Mouse (Mus musculus): ENCODE measurements at regions not wholly inside any gene's neighbourhood (a gene's known extent, or its start where the extent isn't known, plus 50 kb on each side); places are given as distances from the start of the nearest gene placed in this dataset.
A peak's percentile ranks its signal among the peaks of the same experiment; 100 is the strongest.

DNA sequence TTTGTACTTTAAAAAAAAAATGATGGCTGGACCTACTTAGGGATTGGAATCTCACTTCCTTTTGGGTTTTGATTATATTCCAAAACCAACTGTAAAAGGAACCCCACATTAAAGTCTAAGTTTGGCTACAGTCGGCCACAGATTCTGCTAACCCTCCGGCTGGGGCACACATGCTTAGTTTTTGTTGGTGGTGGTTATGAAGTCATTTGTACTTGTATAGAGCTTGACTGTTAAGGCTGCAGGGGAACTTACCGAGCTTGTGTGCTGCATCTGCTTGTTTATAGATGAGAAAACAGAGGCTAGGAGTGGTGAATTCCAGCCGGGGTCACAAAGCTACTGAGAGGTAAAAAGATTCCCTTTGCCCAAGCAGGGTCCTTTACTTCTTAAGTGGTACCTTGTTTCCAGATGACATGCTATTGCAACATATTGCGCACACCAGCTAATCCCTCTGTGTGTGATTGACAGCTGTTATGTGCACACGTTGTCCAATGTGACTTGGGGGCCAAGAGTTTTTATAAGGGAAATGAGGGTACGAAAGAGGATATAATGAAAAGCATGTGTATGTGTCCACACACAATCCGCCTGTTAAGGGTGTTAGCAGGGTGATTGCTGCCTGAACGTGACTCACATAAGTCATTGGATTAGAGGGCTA lies 169.8 kb downstream of the Enc1 start:
- no peaks in the 10 kb centered on the region for H3K27me3 ChIP-seq (ENCODE audit: control insufficient read depth, insufficient read depth, low read depth, low read length)
- H3K36me3 ChIP-seq (ENCODE audit: control insufficient read depth, insufficient read depth, low read length) = no peaks in the 10 kb centered on the region
- no peak overlapping the region for H3K4me2 ChIP-seq (ENCODE audit: low read length)
- no peak overlapping the region for H3K4me3 ChIP-seq (ENCODE audit: low read depth, low read length)
- no peak for ATAC-seq
- H3K4me1 ChIP-seq (ENCODE audit: control insufficient read depth, insufficient read depth, low read length) = peaks cover 29% of the 10 kb centered on the region
- H3K27ac ChIP-seq (ENCODE audit: low read length) = no peak overlapping the region
- H3K9me3 ChIP-seq (replicated peaks; ENCODE audit: control insufficient read depth, low read length, poor library complexity, severe bottlenecking) = no peaks in the 10 kb centered on the region
- 44% methylated on average over 9 of the region's 9 CpGs for WGBS
- no peak overlapping the region for H3K9ac ChIP-seq (ENCODE audit: low read depth, low read length)

DNA sequence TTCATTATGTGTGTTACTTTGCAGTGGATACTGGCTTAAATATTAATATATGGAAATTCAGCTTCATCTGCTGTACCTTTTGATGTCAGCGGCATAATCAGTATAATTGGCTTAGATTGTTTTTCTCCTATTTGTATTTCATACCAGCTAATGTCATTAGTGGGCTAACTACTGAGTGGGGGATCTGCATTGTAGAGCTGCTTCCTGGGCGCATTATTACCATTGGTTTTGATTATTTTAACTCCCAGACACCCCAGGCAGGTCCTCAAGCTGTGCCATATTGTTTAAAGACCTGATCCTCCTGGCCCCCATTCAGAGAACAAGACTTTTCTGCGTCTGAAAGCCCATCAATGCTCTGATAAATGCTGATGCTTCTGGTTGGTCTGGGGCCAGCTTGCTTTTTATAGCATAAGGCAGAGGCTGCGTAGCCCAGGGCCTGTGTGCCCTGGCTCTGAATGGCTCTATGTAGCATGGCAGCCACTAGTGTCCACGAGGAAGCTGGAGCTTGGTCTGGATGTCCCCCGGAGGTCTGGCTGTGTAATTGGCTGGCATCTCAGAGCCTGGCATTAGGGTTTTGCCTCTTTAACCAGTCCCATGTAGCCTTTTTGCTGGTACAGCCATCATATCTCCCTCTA lies 169.1 kb downstream of the Enc1 start:
- peaks cover 29% of the 10 kb centered on the region for H3K4me1 ChIP-seq (ENCODE audit: control insufficient read depth, insufficient read depth, low read length)
- no peaks in the 10 kb centered on the region for H3K36me3 ChIP-seq (ENCODE audit: control insufficient read depth, insufficient read depth, low read length)
- peak; percentile 62; the same call in 1 of the 2 replicates for ATAC-seq
- H3K4me3 ChIP-seq (ENCODE audit: low read depth, low read length) = no peak overlapping the region
- no peaks in the 10 kb centered on the region for H3K9me3 ChIP-seq (replicated peaks; ENCODE audit: control insufficient read depth, low read length, poor library complexity, severe bottlenecking)
- H3K4me2 ChIP-seq (ENCODE audit: low read length) = no peak overlapping the region
- no peaks in the 10 kb centered on the region for H3K27me3 ChIP-seq (ENCODE audit: control insufficient read depth, insufficient read depth, low read depth, low read length)
- no peak overlapping the region for H3K9ac ChIP-seq (ENCODE audit: low read depth, low read length)
- WGBS = 24% methylated on average over 6 of the region's 6 CpGs
- peak overlapping the region; percentile 53 for H3K27ac ChIP-seq (ENCODE audit: low read length)

DNA sequence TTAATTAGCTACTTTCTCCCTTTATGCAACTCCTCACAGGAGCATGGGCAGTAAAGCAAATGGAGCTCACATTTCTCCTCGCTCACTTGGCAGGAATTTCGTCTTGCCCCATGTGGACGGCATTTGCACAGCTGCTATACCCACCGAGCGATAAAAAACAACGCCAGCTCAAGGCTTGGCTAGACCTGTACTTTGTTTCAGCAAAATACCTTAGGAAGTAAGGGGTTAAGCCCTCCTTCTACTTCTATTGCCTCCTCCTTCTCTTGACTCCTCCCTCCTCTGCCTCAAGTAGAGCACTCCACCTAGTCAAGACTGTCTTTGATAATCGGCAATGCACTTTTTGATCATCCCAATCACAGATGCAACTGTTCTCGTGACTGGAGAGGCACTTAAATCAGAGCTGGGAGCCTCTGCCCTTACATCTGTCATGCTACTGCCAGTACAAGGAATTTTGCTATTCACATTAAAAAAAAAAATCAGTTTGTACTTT lies 168.4 kb downstream of the Enc1 start:
- no peak overlapping the region for H3K4me3 ChIP-seq (ENCODE audit: low read depth, low read length)
- H3K9me3 ChIP-seq (replicated peaks; ENCODE audit: control insufficient read depth, low read length, poor library complexity, severe bottlenecking) = no peaks in the 10 kb centered on the region
- ATAC-seq = peak; percentile 43; the same call in 1 of the 2 replicates
- no peaks in the 10 kb centered on the region for H3K27me3 ChIP-seq (ENCODE audit: control insufficient read depth, insufficient read depth, low read depth, low read length)
- H3K9ac ChIP-seq (ENCODE audit: low read depth, low read length) = no peak overlapping the region
- peak overlapping the region; percentile 50; the same call in 1 of the 2 replicates for H3K27ac ChIP-seq (ENCODE audit: low read length)
- WGBS = 57% methylated on average over 8 of the region's 8 CpGs
- H3K4me1 ChIP-seq (ENCODE audit: control insufficient read depth, insufficient read depth, low read length) = peaks cover 29% of the 10 kb centered on the region
- no peak overlapping the region for H3K4me2 ChIP-seq (ENCODE audit: low read length)
- H3K36me3 ChIP-seq (ENCODE audit: control insufficient read depth, insufficient read depth, low read length) = no peaks in the 10 kb centered on the region

DNA sequence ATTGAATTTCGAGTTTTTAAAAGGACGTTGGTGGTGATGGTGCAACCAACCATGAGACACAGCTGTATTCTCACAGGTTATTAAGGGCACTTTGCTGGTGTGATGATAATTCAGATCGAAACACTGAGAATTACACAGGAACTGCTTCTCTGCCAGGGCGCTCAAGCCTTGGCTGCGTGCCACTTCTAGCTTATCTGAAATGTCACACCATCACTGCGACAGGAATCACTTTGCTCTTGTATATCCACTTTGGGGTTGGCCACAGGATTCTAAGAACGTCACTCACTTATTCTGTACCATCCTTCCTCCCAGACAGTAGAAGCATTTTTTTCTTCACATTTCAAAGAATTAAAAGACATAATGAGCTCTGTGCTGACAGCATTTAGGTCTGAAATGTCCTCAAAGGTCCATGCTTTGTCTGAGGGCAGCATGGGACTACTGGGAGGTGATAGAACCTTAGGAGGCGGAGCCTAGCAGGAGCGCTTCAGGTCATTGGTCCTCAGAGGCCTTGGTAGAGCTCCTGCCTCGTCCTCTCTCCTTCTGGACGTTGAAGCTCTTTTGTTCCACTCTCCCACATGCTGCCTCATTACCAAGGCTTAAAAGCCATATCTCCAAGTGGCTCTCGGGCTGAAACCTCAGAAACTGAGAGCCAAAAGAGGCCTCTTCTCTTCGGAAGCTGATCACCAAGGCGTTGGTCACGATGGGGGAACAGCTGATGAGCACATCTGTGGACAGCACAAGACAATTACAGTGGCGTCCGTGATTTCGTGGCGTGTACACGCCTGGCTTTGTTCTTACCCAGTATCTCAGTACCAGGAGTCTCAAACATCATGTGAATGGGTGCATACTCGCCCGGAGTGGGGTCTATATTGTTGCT lies 167.7 kb downstream of the Enc1 start:
- H3K4me2 ChIP-seq (ENCODE audit: low read length) = no peak overlapping the region
- H3K9me3 ChIP-seq (replicated peaks; ENCODE audit: control insufficient read depth, low read length, poor library complexity, severe bottlenecking) = no peaks in the 10 kb centered on the region
- H3K4me3 ChIP-seq (ENCODE audit: low read depth, low read length) = no peak overlapping the region
- no peaks in the 10 kb centered on the region for H3K36me3 ChIP-seq (ENCODE audit: control insufficient read depth, insufficient read depth, low read length)
- H3K9ac ChIP-seq (ENCODE audit: low read depth, low read length) = no peak overlapping the region
- 56% methylated on average over 22 of the region's 22 CpGs for WGBS
- H3K4me1 ChIP-seq (ENCODE audit: control insufficient read depth, insufficient read depth, low read length) = peaks cover 29% of the 10 kb centered on the region
- peak; percentile 36 for ATAC-seq
- no peaks in the 10 kb centered on the region for H3K27me3 ChIP-seq (ENCODE audit: control insufficient read depth, insufficient read depth, low read depth, low read length)
- H3K27ac ChIP-seq (ENCODE audit: low read length) = peak overlapping the region; percentile 50

DNA sequence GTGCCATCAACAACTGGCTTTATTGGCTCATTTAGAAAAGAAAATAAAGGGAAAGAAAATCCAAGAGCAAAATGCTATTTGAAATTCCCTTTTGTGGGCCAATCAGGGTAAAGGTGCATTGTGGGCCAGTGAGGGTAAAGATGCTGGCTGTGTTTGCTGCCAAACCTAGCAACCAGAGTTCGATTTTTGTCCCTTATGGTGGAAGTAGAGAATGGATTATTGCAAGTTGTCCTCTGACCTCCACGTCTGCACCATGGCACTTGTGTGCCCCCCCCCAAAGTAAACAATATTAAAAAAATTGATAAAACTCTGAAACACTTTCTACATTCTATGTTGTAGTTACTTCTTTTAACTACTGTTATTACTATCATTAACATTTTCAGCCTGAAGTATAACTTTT lies 166.9 kb downstream of the Enc1 start:
- peak overlapping the region; percentile 58; the same call in 1 of the 2 replicates for H3K27ac ChIP-seq (ENCODE audit: low read length)
- WGBS = 52% methylated on average over 2 of the region's 2 CpGs
- H3K4me3 ChIP-seq (ENCODE audit: low read depth, low read length) = no peak overlapping the region

DNA sequence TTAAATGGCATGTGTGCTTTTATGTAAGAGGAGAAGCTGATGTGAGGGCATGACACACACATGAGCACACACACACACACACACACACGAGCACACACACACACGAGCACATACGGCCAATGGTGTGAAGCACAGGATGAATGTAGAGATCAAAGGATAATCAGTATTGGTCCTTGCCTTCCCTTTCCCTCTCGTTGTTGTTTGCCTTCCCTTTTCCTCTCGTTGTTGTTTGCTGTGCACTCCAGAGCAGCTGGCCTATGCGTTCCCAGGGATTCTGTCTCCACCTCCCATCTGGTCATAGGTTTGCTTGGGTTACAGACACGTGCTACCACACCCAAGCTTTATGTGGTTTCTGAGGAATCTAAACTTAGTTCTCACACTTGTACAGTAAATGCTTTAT lies 165.8 kb downstream of the Enc1 start:
- H3K27me3 ChIP-seq (ENCODE audit: control insufficient read depth, insufficient read depth, low read depth, low read length) = no peaks in the 10 kb centered on the region
- H3K9me3 ChIP-seq (replicated peaks; ENCODE audit: control insufficient read depth, low read length, poor library complexity, severe bottlenecking) = no peaks in the 10 kb centered on the region
- no peak for ATAC-seq
- H3K4me3 ChIP-seq (ENCODE audit: low read depth, low read length) = no peak overlapping the region
- no peaks in the 10 kb centered on the region for H3K36me3 ChIP-seq (ENCODE audit: control insufficient read depth, insufficient read depth, low read length)
- 38% methylated on average over 7 of the region's 7 CpGs for WGBS
- no peak overlapping the region for H3K4me2 ChIP-seq (ENCODE audit: low read length)
- 0 out of 2 replicates have a peak overlapping the region, but pooled peaks have one; percentile 28 for H3K27ac ChIP-seq (ENCODE audit: low read length)
- peaks cover 35% of the 10 kb centered on the region for H3K4me1 ChIP-seq (ENCODE audit: control insufficient read depth, insufficient read depth, low read length)
- 0 out of 2 replicates have a peak overlapping the region, but pooled peaks have one; percentile 11 for H3K9ac ChIP-seq (ENCODE audit: low read depth, low read length)

More for the DNA sequence above, 166.9 kb downstream of the Enc1 start:
- no peak for ATAC-seq
- Histone ChIP-seq H3K9ac (ENCODE audit: low read depth, low read length) (no peak overlapping the region), H3K4me1 (ENCODE audit: control insufficient read depth, insufficient read depth, low read length) (peaks cover 29% of the 10 kb centered on the region), H3K4me2 (ENCODE audit: low read length) (no peak overlapping the region), H3K9me3 (replicated peaks; ENCODE audit: control insufficient read depth, low read length, poor library complexity, severe bottlenecking) (no peaks in the 10 kb centered on the region), H3K36me3 (ENCODE audit: control insufficient read depth, insufficient read depth, low read length) (no peaks in the 10 kb centered on the region), H3K27me3 (ENCODE audit: control insufficient read depth, insufficient read depth, low read depth, low read length) (no peaks in the 10 kb centered on the region)

DNA sequence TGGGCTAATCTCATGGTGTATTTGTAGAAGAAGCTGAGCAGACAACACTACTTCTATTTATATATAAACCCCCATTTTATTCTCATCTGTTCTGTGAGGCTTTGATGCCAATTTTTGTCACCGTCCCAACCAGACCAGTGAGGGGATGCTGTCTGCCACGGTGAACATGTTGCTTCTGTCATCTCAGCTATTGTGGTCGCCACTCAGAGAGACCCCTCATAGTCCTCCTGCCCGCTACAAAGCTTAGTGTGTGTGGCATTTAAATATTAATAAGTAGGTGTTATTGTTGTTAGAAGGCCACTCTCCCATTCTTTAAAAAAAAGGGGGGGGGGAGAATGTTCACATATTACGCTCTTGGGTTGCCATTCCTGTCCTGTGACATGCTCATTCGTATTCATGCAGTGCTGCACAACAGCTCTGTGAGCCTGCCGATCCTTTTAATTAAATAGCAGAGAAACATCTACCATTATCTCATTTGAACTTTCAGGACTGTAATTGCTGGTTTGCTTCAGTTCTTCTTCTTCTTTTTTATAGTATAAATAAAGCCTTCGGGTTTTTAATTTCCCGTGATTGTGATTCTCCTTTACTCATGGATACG lies 161.4 kb downstream of the Enc1 start:
- Histone ChIP-seq H3K4me2 (ENCODE audit: low read length) (no peak overlapping the region), H3K27me3 (ENCODE audit: control insufficient read depth, insufficient read depth, low read depth, low read length) (no peaks in the 10 kb centered on the region), H3K4me3 (ENCODE audit: low read depth, low read length) (no peak overlapping the region), H3K27ac (ENCODE audit: low read length) (no peak overlapping the region), H3K4me1 (ENCODE audit: control insufficient read depth, insufficient read depth, low read length) (peaks cover 13% of the 10 kb centered on the region), H3K36me3 (ENCODE audit: control insufficient read depth, insufficient read depth, low read length) (no peaks in the 10 kb centered on the region), H3K9me3 (replicated peaks; ENCODE audit: control insufficient read depth, low read length, poor library complexity, severe bottlenecking) (no peaks in the 10 kb centered on the region), H3K9ac (ENCODE audit: low read depth, low read length) (no peak overlapping the region)
- ATAC-seq = no peak
- WGBS = 34% methylated on average over 10 of the region's 10 CpGs

DNA sequence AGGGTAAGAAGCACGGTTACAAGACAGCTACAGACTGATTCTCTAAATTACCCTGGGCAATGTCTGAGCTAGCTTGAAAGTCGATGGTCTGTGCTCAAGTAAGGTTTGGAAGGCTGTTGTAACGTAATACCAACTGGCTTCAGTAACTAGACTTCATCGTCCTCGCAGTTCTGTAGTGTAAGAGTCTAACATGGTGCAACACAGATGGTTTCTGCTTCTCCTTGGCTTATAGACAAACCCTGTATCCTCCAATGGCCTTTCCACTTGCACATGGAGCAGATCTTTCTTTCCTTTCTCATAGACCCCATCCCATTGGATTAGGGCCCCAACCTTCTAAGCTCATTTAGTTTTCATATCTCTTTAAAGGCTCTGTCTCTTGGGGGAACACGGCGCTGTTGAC lies 160.7 kb downstream of the Enc1 start:
- H3K4me2 ChIP-seq (ENCODE audit: low read length) = no peak overlapping the region
- no peak overlapping the region for H3K4me3 ChIP-seq (ENCODE audit: low read depth, low read length)
- no peaks in the 10 kb centered on the region for H3K36me3 ChIP-seq (ENCODE audit: control insufficient read depth, insufficient read depth, low read length)
- no peak overlapping the region for H3K27ac ChIP-seq (ENCODE audit: low read length)
- no peak overlapping the region for H3K9ac ChIP-seq (ENCODE audit: low read depth, low read length)
- H3K9me3 ChIP-seq (replicated peaks; ENCODE audit: control insufficient read depth, low read length, poor library complexity, severe bottlenecking) = no peaks in the 10 kb centered on the region
- H3K4me1 ChIP-seq (ENCODE audit: control insufficient read depth, insufficient read depth, low read length) = peaks cover 8% of the 10 kb centered on the region
- WGBS = 81% methylated on average over 7 of the region's 7 CpGs
- no peak for ATAC-seq
- no peaks in the 10 kb centered on the region for H3K27me3 ChIP-seq (ENCODE audit: control insufficient read depth, insufficient read depth, low read depth, low read length)

Measured in midbrain, embryonic 16.5 days (tissue).